Mouse (Mus musculus) stomach, adult 2 months (tissue): Measurements from ENCODE around the gene Adam11. TPM values are rescaled to one million over a fixed set of nuclear protein-coding genes. Genes with fewer than 3 reads are reported as not detected.

Experiments used
- polyA plus RNA-seq: library from polyadenylated mRNA; depleted of rRNA; stranded (reverse); fragments of >200 nt; gene quantifications from 2 replicates; pipeline ENCODE4 v1.2.3, GENCODE M21; 2012; rRNA removed

Adam11 gene
- polyA plus RNA-seq: 3.3 and 6.8 TPM in 2 replicates

GRCm38 (mm10) chr11:102761309-102762210 lies at the start of gene Adam11:
Gene Adam11, plus strand, starts transcription at chr11:102761439.

GRCm38 (mm10) chr11:102819021-102819782 lies 58.0 kb downstream of the Adam11 start, which contains the start of gene Gjc1:
Gene Gjc1, minus strand, starts transcription at chr11:102819700.

Other genes starting within 250 kb of the Adam11 start
- gene Gpatch8, start 205.0 kb upstream of the Adam11 start, polyA plus RNA-seq: 4.9 and 6.5 TPM in 2 replicates
- gene Gm11627, start 182.0 kb upstream of the Adam11 start, polyA plus RNA-seq: 1.1 and 1.8 TPM in 2 replicates
- gene Fzd2, start 157.0 kb upstream of the Adam11 start, polyA plus RNA-seq: 17.6 and 24.3 TPM in 2 replicates
- gene Meioc, start 97.7 kb upstream of the Adam11 start, polyA plus RNA-seq: not detected in 2 replicates
- 1.0 and 1.1 TPM in 2 replicates for gene Ccdc43, start 63.7 kb upstream of the Adam11 start, polyA plus RNA-seq
- gene Gjc1, start 58.3 kb downstream of the Adam11 start, polyA plus RNA-seq: 1.1 and 1.4 TPM in 2 replicates
- 1.1 and 1.5 TPM in 2 replicates for gene Higd1b, start 74.4 kb downstream of the Adam11 start, polyA plus RNA-seq
- 79.4 and 84.6 TPM in 2 replicates for gene Eftud2, start 119.5 kb downstream of the Adam11 start, polyA plus RNA-seq
- 0.21 TPM in 1 of 2 replicates, not detected in the other for gene Ccdc103, start 119.8 kb downstream of the Adam11 start, polyA plus RNA-seq
- gene Fam187a, start 123.7 kb downstream of the Adam11 start, polyA plus RNA-seq: not detected in 2 replicates
- gene Gfap, start 139.5 kb downstream of the Adam11 start, polyA plus RNA-seq: 1.6 and 2.5 TPM in 2 replicates
- gene Kif18b, start 163.7 kb downstream of the Adam11 start, polyA plus RNA-seq: 1.7 and 2.3 TPM in 2 replicates
- 1.0 and 2.7 TPM in 2 replicates for gene C1ql1, start 185.2 kb downstream of the Adam11 start, polyA plus RNA-seq